8 mouse cellular contexts compared by ENCODE assay signal in genomic region chr10:43578366-43578753, GRCm38 (mm10). TPM values are rescaled to one million over a fixed set of nuclear protein-coding genes. Genes with fewer than 3 reads are reported as not detected.
DNase-seq lines count a peak whose midpoint lies in the region; ATAC-seq lines count a peak whose summit lies in the region.

No protein-coding gene starts in this region.

- H3K36me3 ChIP-seq in heart, embryonic 13.5 days: peaks cover 10% of the 10 kb centered on the region

- DNase-seq in 416B (ENCODE audit: low read depth) (peak; percentile 36), ES-CJ7 (ENCODE audit: low read depth, low spot score) (peak; percentile 51)
- DNase-seq in embryo, embryonic 9.5 days (ENCODE audit: extremely low spot score): peak; percentile 86
- DNase-seq in kidney, postnatal 14 days: peak; percentile 77
- peak; percentile 66 to 69 for DNase-seq in lung, postnatal 4 days
- DNase-seq in right cerebral cortex, postnatal 10 days (ENCODE audit: low spot score in 2 of 2): peak; percentile 53 to 56
- no peak for DNase-seq in cerebellum, adult 18-20 months

- H3K9me3 ChIP-seq in heart, embryonic 13.5 days: no peaks in the 10 kb centered on the region

- ATAC-seq in heart, embryonic 13.5 days (ENCODE audit: extremely low read depth, insufficient number of reproducible peaks, low FRiP score, low TSS enrichment): peak; percentile 42; the same call in 1 of the 2 replicates

- peak overlapping the region; percentile 92 for H3K27ac ChIP-seq in heart, embryonic 13.5 days (replicated peaks)

- 0% methylated on average over 32 of the region's 32 CpGs for WGBS in heart, embryonic 13.5 days

- peaks cover 6% of the 10 kb centered on the region; the same call in 1 of the 2 replicates for H3K27me3 ChIP-seq in heart, embryonic 13.5 days (replicated peaks)

- H3K9ac ChIP-seq in heart, embryonic 13.5 days: peak overlapping the region; percentile 88

- peak overlapping the region; percentile 74 for H3K4me3 ChIP-seq in heart, embryonic 13.5 days

- H3K4me2 ChIP-seq in heart, embryonic 13.5 days: peak overlapping the region; percentile 96

- peaks cover 7% of the 10 kb centered on the region for H3K4me1 ChIP-seq in heart, embryonic 13.5 days

RNA-seq across cellular contexts. Expression of gene Cd24a, which starts 0.3 kb away (rescaled TPM):
- 98.7 and 108 TPM in 2 replicates for polyA plus RNA-seq in heart, embryonic 13.5 days (2015; fragmentation: Nextera tagmentation; extraction: Ambion mirVana)

RNA-seq across cellular contexts. Expression of gene 1700021F05Rik, which starts 37.6 kb away (rescaled TPM):
- 76.4 and 88.7 TPM in 2 replicates for polyA plus RNA-seq in heart, embryonic 13.5 days (2015; fragmentation: Nextera tagmentation; extraction: Ambion mirVana)

RNA-seq across cellular contexts. Expression of gene Gm9803, which starts 54.5 kb away (rescaled TPM):
- 12.0 and 14.9 TPM in 2 replicates for polyA plus RNA-seq in heart, embryonic 13.5 days (2015; fragmentation: Nextera tagmentation; extraction: Ambion mirVana)

Comparison
In these comparisons a context has a peak if more than half of its experiments do, and no peak if none do; other contexts are left out.
1. DNase-seq: peak in 416B (single experiment), ES-CJ7 (single experiment), embryo, embryonic 9.5 days (single experiment), kidney, postnatal 14 days (single experiment), lung, postnatal 4 days (2 of 2) and right cerebral cortex, postnatal 10 days (2 of 2); none in cerebellum, adult 18-20 months (0 of 2).